8 mouse cellular contexts compared by ENCODE assay signal in the genomic region with DNA sequence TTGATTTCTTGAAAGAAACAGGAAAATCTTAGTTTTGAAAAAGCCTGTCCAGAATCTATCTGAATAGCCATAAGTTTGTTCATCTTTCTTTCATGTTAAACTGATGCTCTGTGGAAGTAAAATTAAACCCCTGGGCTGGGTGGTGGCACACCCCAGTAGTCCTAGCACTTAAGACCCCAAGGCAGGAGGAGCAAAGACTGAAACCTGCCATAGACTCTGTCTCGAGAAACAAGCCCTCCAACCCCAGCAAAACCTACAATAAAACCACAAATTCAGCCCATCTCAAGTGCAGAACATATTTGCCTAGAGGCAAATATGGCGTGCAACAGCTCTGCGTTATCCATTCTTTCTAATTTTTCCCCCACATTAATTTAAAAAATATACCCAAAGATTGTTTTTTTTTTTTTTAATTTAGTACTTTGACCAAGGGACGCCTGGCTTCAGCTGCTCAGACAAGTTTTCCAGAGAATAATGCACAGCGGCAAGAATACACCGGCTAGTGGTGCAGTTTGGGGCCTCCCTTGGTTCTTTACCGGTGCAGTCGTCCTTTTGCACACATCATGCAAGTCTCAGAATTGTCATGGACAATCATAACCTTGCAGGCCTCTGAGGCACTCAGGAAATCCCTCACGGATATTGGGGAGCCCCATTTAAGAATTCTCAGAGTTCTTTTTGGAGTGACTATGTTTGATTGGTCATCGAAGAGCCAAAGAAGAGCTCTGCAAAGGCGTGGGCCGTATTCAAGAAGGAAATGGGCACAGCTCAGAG. TPM values are rescaled to one million over a fixed set of nuclear protein-coding genes. Genes with fewer than 3 reads are reported as not detected.
A peak's percentile ranks its signal among the peaks of the same experiment; 100 is the strongest.
DNase-seq lines count a peak whose midpoint lies in the region; ATAC-seq and TF ChIP-seq lines count a peak whose summit lies in the region.

No protein-coding gene starts in this region.

- H3K36me3 ChIP-seq in kidney, postnatal 0 days (ENCODE audit: insufficient read depth, low read length) = no peaks in the 10 kb centered on the region
- no peaks in the 10 kb centered on the region for H3K36me3 ChIP-seq in embryonic facial prominence, embryonic 14.5 days (ENCODE audit: control insufficient read depth, insufficient read depth, low read length)
- no peaks in the 10 kb centered on the region for H3K36me3 ChIP-seq in intestine, embryonic 14.5 days (ENCODE audit: control insufficient read depth, insufficient read depth, low read length)
- no peaks in the 10 kb centered on the region for H3K36me3 ChIP-seq in myocyte (ENCODE audit: control insufficient read depth, insufficient read depth)

- no peak overlapping the region for H3K27ac ChIP-seq in kidney, postnatal 0 days
- no peak overlapping the region for H3K27ac ChIP-seq in embryonic facial prominence, embryonic 14.5 days (replicated peaks; ENCODE audit: low read depth, low read length)
- H3K27ac ChIP-seq in intestine, embryonic 14.5 days (ENCODE audit: low read depth) = peak overlapping the region; percentile 87; the same call in 1 of the 2 replicates

- H3K4me1 ChIP-seq in kidney, postnatal 0 days (replicated peaks; ENCODE audit: insufficient read depth, low read length) = 0 out of 2 replicates have a peak, but pooled peaks cover 2% of the 10 kb centered on the region
- H3K4me1 ChIP-seq in embryonic facial prominence, embryonic 14.5 days (ENCODE audit: control insufficient read depth, insufficient read depth, low read length) = 0 out of 2 replicates have a peak, but pooled peaks cover 6% of the 10 kb centered on the region
- H3K4me1 ChIP-seq in intestine, embryonic 14.5 days (replicated peaks; ENCODE audit: control insufficient read depth, insufficient read depth, low read length) = peaks cover 5% of the 10 kb centered on the region; the same call in 1 of the 2 replicates

- no peaks in the 10 kb centered on the region for H3K9me3 ChIP-seq in kidney, postnatal 0 days (replicated peaks; ENCODE audit: low read length)
- H3K9me3 ChIP-seq in embryonic facial prominence, embryonic 14.5 days (ENCODE audit: control insufficient read depth, low read length) = no peaks in the 10 kb centered on the region
- no peaks in the 10 kb centered on the region for H3K9me3 ChIP-seq in intestine, embryonic 14.5 days (ENCODE audit: control insufficient read depth, low read length)

- intact Hi-C loops in left cerebral cortex, postnatal 25 days (cut with DNase I) = loop anchor here (1.0 to 10.0 kb wide), 2 partner anchors 65 to 530 kb away; no protein-coding TSS in a partner anchor

- no peak for DNase-seq in kidney, postnatal 0 days (ENCODE audit: low spot score)
- DNase-seq in kidney, adult 18-20 months = no peak
- DNase-seq in embryonic facial prominence, embryonic 14.5 days (ENCODE audit: low spot score) = no peak
- DNase-seq in intestine, embryonic 14.5 days (ENCODE audit: low spot score) = no peak
- no peak for DNase-seq in left cerebral cortex, postnatal 25 days (ENCODE audit: low spot score in 2 of 2)
- DNase-seq in T-cell, adult 2 months (ENCODE audit: low spot score) = no peak
- DNase-seq in gastrocnemius, adult 8-10 months (ENCODE audit: low spot score in 2 of 2) = no peak

- no peaks in the 10 kb centered on the region for H3K27me3 ChIP-seq in kidney, postnatal 0 days (ENCODE audit: insufficient read depth, low read length)
- H3K27me3 ChIP-seq in embryonic facial prominence, embryonic 14.5 days (replicated peaks; ENCODE audit: control insufficient read depth, insufficient read depth, low read length) = no peaks in the 10 kb centered on the region
- no peaks in the 10 kb centered on the region for H3K27me3 ChIP-seq in intestine, embryonic 14.5 days (replicated peaks; ENCODE audit: control insufficient read depth, insufficient read depth, low read length)
- H3K27me3 ChIP-seq in myocyte (ENCODE audit: control insufficient read depth, insufficient read depth, insufficient read length) = no peaks in the 10 kb centered on the region

- peak overlapping the region; percentile 75 for H3K4me3 ChIP-seq in kidney, postnatal 0 days (replicated peaks; ENCODE audit: low read depth, low read length)
- H3K4me3 ChIP-seq in embryonic facial prominence, embryonic 14.5 days (ENCODE audit: low read depth, low read length) = peak overlapping the region; percentile 93
- H3K4me3 ChIP-seq in intestine, embryonic 14.5 days (ENCODE audit: low read depth, low read length) = peak overlapping the region; percentile 89
- peak overlapping the region; percentile 37 for H3K4me3 ChIP-seq in myocyte

- peak overlapping the region; percentile 21 for H3ac ChIP-seq in myocyte (ENCODE audit: control insufficient read depth, insufficient read length)

- TF ChIP-seq CTCF in kidney, postnatal 0 days (IDR thresholded peaks at IDR 0.05; ENCODE audit: low read depth) = no peak

- H3K9ac ChIP-seq in kidney, postnatal 0 days (ENCODE audit: low read depth, low read length) = no peak overlapping the region; the same call in 1 of the 2 replicates
- peak overlapping the region; percentile 15 for H3K9ac ChIP-seq in embryonic facial prominence, embryonic 14.5 days (ENCODE audit: low read depth, low read length)
- no peak overlapping the region for H3K9ac ChIP-seq in intestine, embryonic 14.5 days (ENCODE audit: low read length)

- no peaks in the 10 kb centered on the region for H3K79me2 ChIP-seq in myocyte (ENCODE audit: control insufficient read depth, insufficient read depth)

- 55% methylated on average over 12 of the region's 12 CpGs for WGBS in kidney, postnatal 0 days
- 51% methylated on average over 12 of the region's 12 CpGs for WGBS in embryonic facial prominence, embryonic 14.5 days
- 54% methylated on average over 12 of the region's 12 CpGs for WGBS in intestine, embryonic 14.5 days

- peak overlapping the region; percentile 62 for H3K4me2 ChIP-seq in kidney, postnatal 0 days (ENCODE audit: low read length)
- peak overlapping the region; percentile 78 for H3K4me2 ChIP-seq in embryonic facial prominence, embryonic 14.5 days (ENCODE audit: low read depth, low read length)
- H3K4me2 ChIP-seq in intestine, embryonic 14.5 days (ENCODE audit: low read length) = peak overlapping the region; percentile 40
- peak overlapping the region; percentile 65 for H3K4me2 ChIP-seq in myocyte (ENCODE audit: low read depth)

- no peak for TF ChIP-seq POLR2A in myocyte (IDR thresholded peaks at IDR 0.05; ENCODE audit: insufficient read length, low read depth)

- ATAC-seq in kidney, postnatal 0 days (replicated peaks; ENCODE audit: low FRiP score, low read depth) = 0 out of 2 replicates have a peak, but pooled peaks have one; percentile 1
- no peak for ATAC-seq in embryonic facial prominence, embryonic 14.5 days (ENCODE audit: low read depth)
- ATAC-seq in intestine, embryonic 14.5 days (replicated peaks; ENCODE audit: low FRiP score, low TSS enrichment, low read depth) = no peak

TF ChIP-seq in myocyte, 11 proteins besides CTCF, POLR2A, EP300 and RAD21:
- TF ChIP-seq TCF12 (IDR thresholded peaks at IDR 0.05; ENCODE audit: insufficient read depth, poor library complexity, severe bottlenecking) (no peak), E2F4 (IDR thresholded peaks at IDR 0.05; ENCODE audit: insufficient read depth) (no peak), TCF3 (IDR thresholded peaks at IDR 0.05; ENCODE audit: insufficient read length, low read depth) (no peak), CEBPB (IDR thresholded peaks at IDR 0.05; ENCODE audit: insufficient read depth, poor library complexity, severe bottlenecking) (no peak)
TF ChIP-seq in myocyte: peak in this region for 0.

RNA-seq across cellular contexts. Expression of a gene that starts 0.6 kb away (rescaled TPM):
- polyA plus RNA-seq in kidney, postnatal 0 days (2015; fragmentation: Nextera tagmentation; extraction: Ambion mirVana) = 9.4 and 9.8 TPM in 2 replicates
- polyA plus RNA-seq in embryonic facial prominence, embryonic 14.5 days (2014; fragmentation: Nextera tagmentation; extraction: Ambion mirVana) = 5.9 and 8.2 TPM in 2 replicates
- polyA plus RNA-seq in intestine, embryonic 14.5 days (2014; fragmentation: Nextera tagmentation; extraction: Ambion mirVana) = 9.8 and 11.1 TPM in 2 replicates
- 2.8 TPM for polyA plus RNA-seq in myocyte (2012; fragmentation: generic; extraction: Trizol)
- 10 to 100 TPM; 14.7 to 16.5 TPM for total RNA-seq in left cerebral cortex, postnatal 25 days (2021)
- total RNA-seq in gastrocnemius, adult 8-10 months (2022) = 1 to 10 TPM; 3.3 to 6.1 (median 4.4) TPM

RNA-seq across cellular contexts. Expression of a gene that starts 21.7 kb away (rescaled TPM):
- 1.1 and 1.3 TPM in 2 replicates for polyA plus RNA-seq in kidney, postnatal 0 days (2015; fragmentation: Nextera tagmentation; extraction: Ambion mirVana)
- polyA plus RNA-seq in embryonic facial prominence, embryonic 14.5 days (2014; fragmentation: Nextera tagmentation; extraction: Ambion mirVana) = 4.8 and 6.6 TPM in 2 replicates
- polyA plus RNA-seq in intestine, embryonic 14.5 days (2014; fragmentation: Nextera tagmentation; extraction: Ambion mirVana) = 4.5 and 6.5 TPM in 2 replicates
- not detected for polyA plus RNA-seq in myocyte (2012; fragmentation: generic; extraction: Trizol)
- total RNA-seq in left cerebral cortex, postnatal 25 days (2021) = 10 to 100 TPM; 60.6 to 70.9 TPM
- 1 to 10 TPM in 2 of 4 experiments, under 1 TPM in 2; 0.61 to 1.3 (median 0.90) TPM for total RNA-seq in gastrocnemius, adult 8-10 months (2022)

Comparison
In these comparisons a context has a peak if more than half of its experiments do, and no peak if none do; other contexts are left out.
1. H3K4me3 ChIP-seq: peak in every context shown above with its lines; median percentile 93 in embryonic facial prominence, embryonic 14.5 days; 89 in intestine, embryonic 14.5 days; 75 in kidney, postnatal 0 days; 37 in myocyte.